Mouse (Mus musculus): ENCODE measurements around the gene Arhgap23.

- no peak for TF ChIP-seq CTCF (IDR thresholded peaks at IDR 0.05; ENCODE audit: low read depth, low read length)
- TF ChIP-seq POLR2A (IDR thresholded peaks at IDR 0.05; ENCODE audit: extremely low read depth, insufficient read depth, low read length) = no peak
Measured at GRCm38 (mm10) chr11:97412808-97413347, 2.5 kb upstream of the Arhgap23 start.

Data from liver, adult 2 months (tissue).